Mouse (Mus musculus) kidney, embryonic 16.5 days (tissue): Measurements from ENCODE around the gene Eif4g3. TPM values are rescaled to one million over a fixed set of nuclear protein-coding genes. Genes with fewer than 3 reads are reported as not detected.

Source experiments
- ATAC-seq: fragments of 200-750 bp; cut with Nextera tagmentation; 2 replicates; pipeline ENCODE4 v1.8.0; 2017; ENCODE audit warnings: moderate TSS enrichment; ENCODE audit not compliant: low FRiP score, low TSS enrichment
- H3K27ac ChIP-seq: fragments of 300-500 bp; sonication (generic); 2 replicates; pipeline ENCODE4 v1.5.1; 2014; ENCODE audit warnings: low read length
- H3K27me3 ChIP-seq: fragments of 300-500 bp; sonication (generic); 2 replicates; pipeline ENCODE4 v1.6.1; 2014; ENCODE audit warnings: low read length, control low read depth, mixed read lengths; ENCODE audit not compliant: insufficient read depth
- H3K36me3 ChIP-seq: fragments of 300-500 bp; sonication (generic); 2 replicates; pipeline ENCODE4 v1.6.1; 2014; ENCODE audit warnings: low read length, control low read depth, mixed read lengths; ENCODE audit not compliant: insufficient read depth
- H3K4me1 ChIP-seq: fragments of 300-500 bp; sonication (generic); 2 replicates; pipeline ENCODE4 v1.6.1; 2014; ENCODE audit warnings: low read length, control low read depth, mixed read lengths; ENCODE audit not compliant: insufficient read depth
- H3K4me2 ChIP-seq: fragments of 300-500 bp; sonication (generic); replicated peaks from 2 replicates; pipeline ENCODE4 v1.6.1; 2014; ENCODE audit warnings: low read depth, low read length
- H3K4me3 ChIP-seq: fragments of 300-500 bp; sonication (generic); 2 replicates; pipeline ENCODE4 v1.5.1; 2014; ENCODE audit warnings: mild to moderate bottlenecking, low read length
- H3K9ac ChIP-seq: fragments of 300-500 bp; sonication (generic); replicated peaks from 2 replicates; pipeline ENCODE4 v1.6.1; 2014; ENCODE audit warnings: low read length
- H3K9me3 ChIP-seq: fragments of 300-500 bp; sonication (generic); 2 replicates; pipeline ENCODE4 v1.6.1; 2016; ENCODE audit warnings: low read length, control low read depth
- WGBS: fragments of 180-500 bp; shearing (Covaris S2); extraction: QIAGEN DNeasy Blood & Tissue Kit; methylation state at CpG from one replicate; pipeline ENCODE4 v1.1.7; 2014; 5-methylcytosine and 5-hydroxymethylcytosine counted together
- polyA plus RNA-seq: library from polyadenylated mRNA; unstranded; fragments of >200 nt; fragmentation: Nextera tagmentation; extraction: Ambion mirVana; gene quantifications from 2 replicates; pipeline ENCODE4 v1.2.1, GENCODE M21; 2015

Gene Eif4g3
- polyA plus RNA-seq, 1 experiment from 2014 or later = 32.9 TPM

GRCm38 (mm10) chr4:137998232-137998631 is 5.4 kb downstream of the Eif4g3 start:
- no peak for ATAC-seq
- H3K36me3 ChIP-seq = peaks cover 35% of the 10 kb centered on the region
- peaks cover 6% of the 10 kb centered on the region; the same call in 1 of the 2 replicates for H3K9me3 ChIP-seq
- H3K4me2 ChIP-seq = no peak overlapping the region
- no peak overlapping the region for H3K9ac ChIP-seq
- H3K27me3 ChIP-seq = no peaks in the 10 kb centered on the region
- no peak overlapping the region for H3K4me3 ChIP-seq
- WGBS = 73% methylated on average over 4 of the region's 4 CpGs
- H3K4me1 ChIP-seq = peaks cover 29% of the 10 kb centered on the region
- no peak overlapping the region for H3K27ac ChIP-seq

- Histone ChIP-seq H3K27ac (no peak overlapping the region), H3K27me3 (no peaks in the 10 kb centered on the region), H3K36me3 (peaks cover 46% of the 10 kb centered on the region), H3K4me2 (no peak overlapping the region), H3K4me3 (no peak overlapping the region), H3K9ac (no peak overlapping the region), H3K4me1 (peaks cover 19% of the 10 kb centered on the region), H3K9me3 (peaks cover 6% of the 10 kb centered on the region; the same call in 1 of the 2 replicates)
- no peak for ATAC-seq
- 15% methylated on average over 7 of the region's 7 CpGs for WGBS
These were observed 7.9 kb downstream of the Eif4g3 start for GRCm38 (mm10) chr4:138000682-138001081.

DNA sequence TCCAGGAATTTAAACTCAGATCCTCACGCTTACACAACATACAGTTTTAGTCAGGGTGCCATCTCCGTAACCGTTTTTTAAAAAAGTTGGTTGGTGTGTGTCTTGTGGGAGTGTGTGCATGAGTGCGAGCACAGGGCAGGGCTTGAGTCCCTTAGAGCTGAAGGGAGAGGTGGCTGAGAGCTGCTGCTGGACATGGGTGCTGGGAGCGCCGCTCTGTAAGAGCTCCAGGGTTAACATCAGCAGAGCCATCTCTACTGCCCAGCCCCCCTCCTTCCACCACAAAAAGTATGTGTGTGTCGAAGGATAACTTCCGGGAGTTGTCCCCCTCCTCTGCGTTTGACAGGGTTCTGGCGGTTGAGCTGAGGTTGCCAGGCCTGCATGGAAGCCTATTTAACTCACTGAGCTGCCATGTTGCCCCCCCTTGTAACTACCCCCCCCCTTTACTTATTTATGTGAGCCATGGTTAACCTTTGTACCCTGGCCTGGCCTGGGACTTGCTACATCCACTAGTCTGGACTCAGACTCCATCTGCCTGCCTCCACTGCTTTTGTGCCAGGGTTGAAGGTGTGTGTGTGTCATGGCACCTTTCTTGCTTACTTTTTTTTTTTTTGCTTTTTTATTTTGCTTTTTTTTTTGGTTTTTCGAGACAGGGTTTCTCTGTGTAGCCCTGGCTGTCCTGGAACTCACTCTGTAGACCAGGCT is 11.2 kb downstream of the Eif4g3 start:
- H3K4me1 ChIP-seq = peaks cover 8% of the 10 kb centered on the region
- peak; percentile 40; the same call in 1 of the 2 replicates for ATAC-seq
- H3K9me3 ChIP-seq = peaks cover 2% of the 10 kb centered on the region; the same call in 1 of the 2 replicates
- H3K36me3 ChIP-seq = peaks cover 40% of the 10 kb centered on the region
- H3K9ac ChIP-seq = no peak overlapping the region
- H3K4me3 ChIP-seq = no peak overlapping the region
- H3K27me3 ChIP-seq = no peaks in the 10 kb centered on the region
- 74% methylated on average over 11 of the region's 11 CpGs for WGBS
- H3K27ac ChIP-seq = no peak overlapping the region
- H3K4me2 ChIP-seq = no peak overlapping the region

DNA sequence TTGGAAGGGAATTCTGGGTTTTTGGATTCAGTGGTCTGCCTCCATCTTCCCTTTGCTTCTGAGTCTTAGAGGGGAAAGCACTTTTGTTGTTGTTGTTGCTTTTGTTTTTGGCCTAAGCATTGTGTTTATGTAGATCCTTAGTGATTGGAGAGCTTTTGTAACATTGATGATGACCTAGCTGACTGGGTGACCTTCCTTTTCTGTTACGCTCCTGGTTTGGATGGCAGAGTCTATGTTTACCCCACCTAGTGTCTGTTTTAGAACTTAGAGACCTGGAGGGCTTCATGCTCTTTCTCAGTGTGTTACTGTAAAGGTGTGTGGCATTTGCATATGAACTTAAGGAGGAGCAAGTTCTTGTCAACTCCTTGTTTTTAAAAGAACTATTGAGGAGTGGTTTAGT is 13.0 kb downstream of the Eif4g3 start:
- Histone ChIP-seq H3K27ac (no peak overlapping the region), H3K4me1 (peaks cover 1% of the 10 kb centered on the region), H3K4me3 (no peak overlapping the region), H3K9me3 (no peaks in the 10 kb centered on the region), H3K36me3 (peaks cover 47% of the 10 kb centered on the region), H3K4me2 (no peak overlapping the region), H3K27me3 (no peaks in the 10 kb centered on the region), H3K9ac (no peak overlapping the region)
- 90% methylated on average over 1 of the region's 1 CpGs for WGBS
- ATAC-seq = no peak

- Histone ChIP-seq H3K27ac (no peak overlapping the region), H3K9me3 (no peaks in the 10 kb centered on the region), H3K4me1 (no peaks in the 10 kb centered on the region), H3K4me3 (no peak overlapping the region), H3K36me3 (peaks cover 49% of the 10 kb centered on the region), H3K27me3 (no peaks in the 10 kb centered on the region), H3K9ac (no peak overlapping the region), H3K4me2 (no peak overlapping the region)
- WGBS = 69% methylated on average over 9 of the region's 9 CpGs
- ATAC-seq = no peak
These were observed 14.3 kb downstream of the Eif4g3 start for GRCm38 (mm10) chr4:138006951-138007613.

GRCm38 (mm10) chr4:138008646-138009045 is 15.8 kb downstream of the Eif4g3 start:
- Histone ChIP-seq H3K27me3 (no peaks in the 10 kb centered on the region), H3K27ac (no peak overlapping the region), H3K4me3 (no peak overlapping the region), H3K4me2 (no peak overlapping the region), H3K36me3 (peaks cover 51% of the 10 kb centered on the region), H3K9ac (no peak overlapping the region), H3K9me3 (no peaks in the 10 kb centered on the region), H3K4me1 (no peaks in the 10 kb centered on the region)
- ATAC-seq = 0 out of 2 replicates have a peak, but pooled peaks have one; percentile 64
- WGBS = 78% methylated on average over 6 of the region's 6 CpGs

GRCm38 (mm10) chr4:138009786-138010502 is 17.1 kb downstream of the Eif4g3 start:
- Histone ChIP-seq H3K9me3 (no peaks in the 10 kb centered on the region), H3K9ac (no peak overlapping the region), H3K4me3 (no peak overlapping the region), H3K4me2 (no peak overlapping the region), H3K36me3 (peaks cover 53% of the 10 kb centered on the region), H3K27ac (no peak overlapping the region), H3K4me1 (no peaks in the 10 kb centered on the region), H3K27me3 (no peaks in the 10 kb centered on the region)
- ATAC-seq = no peak
- 87% methylated on average over 4 of the region's 4 CpGs for WGBS

- peaks cover 50% of the 10 kb centered on the region for H3K36me3 ChIP-seq
- H3K27ac ChIP-seq = no peak overlapping the region
- H3K9me3 ChIP-seq = no peaks in the 10 kb centered on the region
- H3K4me2 ChIP-seq = no peak overlapping the region
- peaks cover 21% of the 10 kb centered on the region for H3K4me1 ChIP-seq
- H3K27me3 ChIP-seq = no peaks in the 10 kb centered on the region
- 89% methylated on average over 15 of the region's 15 CpGs for WGBS
- no peak for ATAC-seq
- H3K4me3 ChIP-seq = no peak overlapping the region
- no peak overlapping the region for H3K9ac ChIP-seq
These were observed 21.1 kb downstream of the Eif4g3 start for GRCm38 (mm10) chr4:138013723-138014479.

DNA sequence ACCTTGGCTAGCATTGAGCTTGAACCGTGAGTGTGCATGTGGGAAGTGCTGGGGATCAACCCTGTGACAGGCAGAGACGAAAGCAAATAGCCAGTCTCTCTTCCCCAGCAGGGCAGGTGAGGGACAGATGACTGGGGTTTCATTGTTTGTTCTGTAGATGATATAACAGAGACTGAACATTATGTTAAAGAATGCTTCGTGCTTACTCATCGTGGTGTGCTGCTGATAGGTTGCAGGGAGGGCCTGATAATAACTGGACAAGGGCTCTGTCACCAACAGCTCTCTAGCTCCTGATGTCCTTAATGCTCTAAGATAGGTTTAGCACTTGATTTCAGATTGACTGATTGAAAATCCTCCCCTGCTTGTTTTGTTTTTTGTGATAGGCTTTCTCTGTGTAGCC is 23.1 kb downstream of the Eif4g3 start:
- no peak overlapping the region for H3K27ac ChIP-seq
- no peak overlapping the region for H3K4me3 ChIP-seq
- ATAC-seq = no peak
- 72% methylated on average over 4 of the region's 4 CpGs for WGBS
- no peak overlapping the region for H3K4me2 ChIP-seq
- H3K9me3 ChIP-seq = no peaks in the 10 kb centered on the region
- peaks cover 32% of the 10 kb centered on the region for H3K4me1 ChIP-seq
- no peak overlapping the region for H3K9ac ChIP-seq
- no peaks in the 10 kb centered on the region for H3K27me3 ChIP-seq
- peaks cover 35% of the 10 kb centered on the region for H3K36me3 ChIP-seq
